Mouse (Mus musculus): ENCODE data around the gene Trim14. TPM values are rescaled to one million over a fixed set of nuclear protein-coding genes. Genes with fewer than 3 reads are reported as not detected.

Trim14 gene
- polyA plus RNA-seq, 1 experiment from 2014 or later = 2.7 TPM

DNA sequence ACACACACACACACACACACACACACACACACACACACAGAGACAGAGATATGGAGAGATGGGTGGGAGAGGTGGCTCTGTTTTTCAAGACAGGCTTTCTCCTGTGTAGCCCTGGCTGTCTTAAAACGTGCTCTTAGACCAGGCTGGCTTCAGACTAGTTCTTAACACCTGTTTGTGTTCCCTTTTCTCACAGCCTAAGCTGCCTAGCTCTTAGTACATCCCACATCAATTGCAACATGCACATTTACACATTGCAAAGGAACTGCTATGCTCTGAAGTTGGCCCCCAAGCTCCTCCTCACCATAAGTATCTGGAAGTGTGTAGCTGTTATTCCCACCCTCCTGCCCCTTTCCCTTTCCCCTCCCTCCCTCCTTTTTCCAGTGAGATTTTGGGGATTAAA lies 88.5 kb downstream of the Trim14 start:
- H3K27ac ChIP-seq (replicated peaks; ENCODE audit: low read depth, low read length) = no peak overlapping the region
- ATAC-seq (replicated peaks; ENCODE audit: insufficient number of reproducible peaks, low FRiP score, low TSS enrichment, low read depth) (no peak), DNase-seq (ENCODE audit: low spot score) (no peak)
- no peaks in the 10 kb centered on the region for H3K36me3 ChIP-seq (replicated peaks; ENCODE audit: control insufficient read depth, insufficient read depth, low read depth, low read length)
- H3K4me3 ChIP-seq (ENCODE audit: low read depth, low read length) = no peak overlapping the region
- H3K9me3 ChIP-seq (replicated peaks; ENCODE audit: control insufficient read depth, low read length) = no peaks in the 10 kb centered on the region
- no peaks in the 10 kb centered on the region for H3K27me3 ChIP-seq (ENCODE audit: control insufficient read depth, insufficient read depth, low read length)
- 53% methylated on average over 1 of the region's 1 CpGs for WGBS
- H3K9ac ChIP-seq (replicated peaks; ENCODE audit: low read length) = no peak overlapping the region
- H3K4me1 ChIP-seq (ENCODE audit: control insufficient read depth, insufficient read depth, low read length) = no peaks in the 10 kb centered on the region
- H3K4me2 ChIP-seq (ENCODE audit: low read depth, low read length) = no peak overlapping the region

GRCm38 (mm10) chr4:46445237-46445945 lies 90.5 kb downstream of the Trim14 start:
- ATAC-seq (replicated peaks; ENCODE audit: insufficient number of reproducible peaks, low FRiP score, low TSS enrichment, low read depth) (no peak), DNase-seq (ENCODE audit: low spot score) (no peak)
- H3K27ac ChIP-seq (replicated peaks; ENCODE audit: low read depth, low read length) = no peak overlapping the region
- no peaks in the 10 kb centered on the region for H3K4me1 ChIP-seq (ENCODE audit: control insufficient read depth, insufficient read depth, low read length)
- H3K36me3 ChIP-seq (replicated peaks; ENCODE audit: control insufficient read depth, insufficient read depth, low read depth, low read length) = no peaks in the 10 kb centered on the region
- peak overlapping the region; percentile 32 for H3K9ac ChIP-seq (replicated peaks; ENCODE audit: low read length)
- no peak overlapping the region for H3K4me3 ChIP-seq (ENCODE audit: low read depth, low read length)
- no peak overlapping the region for H3K4me2 ChIP-seq (ENCODE audit: low read depth, low read length)
- WGBS = 46% methylated on average over 9 of the region's 9 CpGs
- H3K9me3 ChIP-seq (replicated peaks; ENCODE audit: control insufficient read depth, low read length) = no peaks in the 10 kb centered on the region
- no peaks in the 10 kb centered on the region for H3K27me3 ChIP-seq (ENCODE audit: control insufficient read depth, insufficient read depth, low read length)

Other genes with a start within 250 kb of the Trim14 start
- 1.4 and 1.5 TPM in 2 replicates for gene Foxe1, start 192.5 kb downstream of the Trim14 start, polyA plus RNA-seq (2014; fragmentation: Nextera tagmentation; extraction: Ambion mirVana)
- 11.8 and 12.3 TPM in 2 replicates for gene Trmo, start 146.7 kb downstream of the Trim14 start, polyA plus RNA-seq (2014; fragmentation: Nextera tagmentation; extraction: Ambion mirVana)
- 13.9 and 16.7 TPM in 2 replicates for gene Hemgn, start 122.6 kb downstream of the Trim14 start, polyA plus RNA-seq (2014; fragmentation: Nextera tagmentation; extraction: Ambion mirVana)
- 327 and 354 TPM in 2 replicates for gene Anp32b, start 85.2 kb downstream of the Trim14 start, polyA plus RNA-seq (2014; fragmentation: Nextera tagmentation; extraction: Ambion mirVana)
- 90.3 and 97.6 TPM in 2 replicates for gene Nans, start 46.9 kb downstream of the Trim14 start, polyA plus RNA-seq (2014; fragmentation: Nextera tagmentation; extraction: Ambion mirVana)
- 6.0 and 6.9 TPM in 2 replicates for gene Coro2a, start 66.1 kb upstream of the Trim14 start, polyA plus RNA-seq (2014; fragmentation: Nextera tagmentation; extraction: Ambion mirVana)
- gene Tbc1d2, start 114.1 kb upstream of the Trim14 start, polyA plus RNA-seq (2014; fragmentation: Nextera tagmentation; extraction: Ambion mirVana) = 1.3 and 1.6 TPM in 2 replicates